Mouse (Mus musculus) testis, postnatal 10 days (tissue): Measurements from ENCODE around the gene Smco1.
A peak's percentile ranks its signal among the peaks of the same experiment; 100 is the strongest.
"Not testable (repeated sequence)": the region's sequence is repeated elsewhere in the genome, so short reads cannot be mapped to it uniquely, and the experiment has no call there.

ENCODE experiments used
- DNase-seq: peaks from one replicate; pipeline ENCODE4 v3.0.0; 2021; ENCODE audit warnings: low spot score

The Smco1 gene

DNA sequence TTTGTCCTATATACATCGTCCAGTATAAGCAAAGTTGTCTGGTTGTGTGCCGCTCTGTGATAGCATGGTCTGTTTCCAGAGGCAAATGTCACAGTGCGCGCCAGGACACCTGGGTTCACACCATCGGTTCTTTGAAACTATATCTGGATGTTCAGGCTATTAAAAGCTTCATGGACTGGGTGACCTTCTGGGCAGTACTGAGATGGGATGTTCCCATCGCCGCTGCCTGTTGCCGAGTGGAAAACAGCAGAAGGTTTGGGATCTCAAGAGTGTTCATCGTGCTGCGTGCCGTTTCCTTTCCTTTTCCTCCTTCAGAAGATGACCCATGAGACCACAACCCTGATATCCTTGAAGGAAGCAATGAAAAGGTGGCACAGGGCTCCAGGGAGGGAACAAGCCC, at the start of gene Smco1:
TSS of gene Smco1 (plus strand) at position 178 of the 400 bp plus-strand sequence.
- no peak for DNase-seq

DNA sequence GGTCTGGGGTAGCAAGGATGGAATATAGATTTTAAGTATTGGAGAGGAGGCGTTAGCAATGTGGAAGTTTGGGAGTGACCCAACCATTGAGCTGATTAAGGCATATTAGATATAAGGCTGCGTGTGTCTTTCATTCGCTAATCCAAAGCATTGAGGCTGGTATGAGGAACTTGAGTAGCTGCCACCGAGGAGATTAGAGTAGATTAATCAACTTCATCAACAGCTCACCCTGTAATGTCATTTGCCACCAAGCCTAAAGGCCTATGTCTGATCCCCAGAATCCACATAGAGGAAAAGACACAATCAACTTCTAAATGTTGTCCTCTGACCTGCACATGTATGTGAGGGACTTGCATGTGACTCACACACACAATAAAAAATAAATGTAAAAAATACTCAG, 49.5 kb upstream of the Smco1 start:
- no peak for DNase-seq

DNA sequence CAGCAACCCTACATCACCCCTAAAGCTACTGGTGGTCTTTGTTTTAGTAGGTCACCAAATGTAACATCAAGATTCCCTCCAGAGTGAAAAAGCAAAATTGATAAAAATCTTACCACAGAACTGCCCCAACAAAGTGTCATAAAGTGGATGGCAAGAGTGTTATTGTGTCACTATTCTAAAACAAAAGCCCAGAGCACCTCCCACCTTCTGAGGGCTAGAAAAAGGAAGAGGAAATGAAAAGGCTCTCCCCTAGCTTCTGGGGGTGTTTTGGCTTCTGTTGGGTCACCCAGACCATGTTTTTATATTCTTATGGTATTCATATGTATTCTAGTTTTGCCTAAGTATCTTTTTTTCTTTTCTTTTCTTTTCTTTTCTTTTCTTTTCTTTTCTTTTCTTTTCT, 48.9 kb upstream of the Smco1 start:
- DNase-seq, result no peak

DNA sequence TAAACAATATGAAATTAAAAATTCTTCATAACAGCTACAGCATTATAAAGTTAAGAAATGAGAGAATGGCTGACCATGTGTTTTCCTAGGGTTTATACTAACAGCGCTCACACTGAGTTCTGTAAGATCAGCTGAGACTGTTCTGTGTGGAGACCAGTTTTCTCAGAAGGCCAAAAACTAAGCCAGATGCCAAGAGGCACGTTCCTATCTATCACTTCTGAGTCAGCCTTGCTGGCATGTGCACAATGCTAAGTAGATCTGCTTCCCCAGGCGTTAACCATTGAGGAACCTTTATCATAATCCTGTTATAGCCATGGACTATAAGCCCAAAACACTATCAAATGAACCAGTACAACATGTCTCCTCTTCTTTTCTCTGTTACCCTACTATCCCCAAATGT, 39.2 kb upstream of the Smco1 start:
- DNase-seq, result not testable (repeated sequence)

DNA sequence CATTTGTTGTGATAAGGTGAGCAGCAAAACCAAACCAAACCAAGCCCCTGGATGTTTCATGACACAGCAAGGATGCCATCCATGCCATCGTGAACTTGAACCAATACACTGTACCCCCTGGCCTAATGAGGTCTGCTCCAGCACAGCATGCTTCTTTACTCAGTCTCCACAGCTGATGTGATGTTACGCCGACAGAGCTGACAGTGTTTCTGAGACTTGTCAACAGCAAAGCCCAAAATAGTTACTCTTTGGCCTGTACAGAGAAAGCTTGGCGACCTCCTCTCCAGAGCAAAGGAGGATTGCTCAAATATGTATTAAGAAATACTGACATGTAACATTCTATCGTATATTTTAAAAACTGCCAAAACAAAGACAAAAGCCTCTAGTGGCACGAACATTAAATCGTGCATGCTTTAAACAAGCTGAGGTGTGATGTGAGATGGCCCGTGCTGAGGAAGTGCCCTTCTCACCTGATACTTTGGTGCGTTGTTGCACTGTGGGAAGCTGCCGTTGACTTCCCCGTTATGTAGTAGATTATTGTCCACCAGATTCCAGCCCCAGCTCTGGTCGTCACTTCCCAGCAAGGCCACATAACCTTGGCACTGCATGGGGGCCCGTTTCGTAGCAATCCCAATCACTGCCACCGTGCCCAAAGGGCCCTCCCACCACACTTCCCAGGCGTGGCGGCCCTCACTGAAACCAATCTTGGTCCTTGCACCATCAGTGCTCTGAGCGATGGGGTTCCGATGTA, 33.2 kb upstream of the Smco1 start:
- no peak for DNase-seq

DNA sequence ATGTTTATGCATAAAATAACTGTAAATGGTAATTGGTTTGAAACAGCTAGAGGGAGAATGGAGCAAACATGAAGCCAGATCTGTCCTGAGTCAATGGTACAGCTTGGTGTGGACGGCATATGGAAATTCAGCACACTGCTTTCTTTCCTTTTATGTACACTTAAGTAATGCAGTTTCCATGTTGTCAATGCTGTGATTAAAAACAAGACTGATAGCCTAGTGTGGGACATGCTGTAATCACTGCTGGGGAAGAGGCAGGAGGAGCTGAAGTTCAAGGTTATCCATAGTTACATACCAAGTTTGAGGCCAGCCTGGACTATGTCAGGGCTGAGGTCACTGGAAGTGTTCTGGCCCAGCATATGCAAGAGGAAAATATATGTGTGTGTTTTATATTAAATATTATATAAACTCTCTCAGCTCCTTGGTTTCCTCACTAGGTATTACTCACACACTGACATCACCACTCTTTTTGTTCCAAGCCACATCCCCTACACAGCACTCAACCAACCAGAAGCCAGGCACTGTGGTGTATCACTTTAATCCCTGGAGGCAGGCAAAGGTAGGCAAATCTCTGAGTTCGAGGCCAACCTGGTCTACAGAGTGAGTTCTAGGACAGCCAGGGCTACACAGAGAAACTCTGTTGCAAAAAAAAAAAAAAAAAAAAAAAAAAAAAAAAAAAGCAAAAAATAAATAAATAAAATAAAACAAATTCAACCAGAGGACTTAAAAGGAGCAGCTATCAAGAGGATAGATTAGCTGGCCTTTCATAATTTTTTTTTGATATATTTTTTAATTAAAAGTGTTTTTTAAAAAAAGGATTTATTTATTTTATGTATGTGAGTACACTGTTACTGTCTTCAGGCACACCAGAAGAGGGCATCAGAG, 31.6 kb upstream of the Smco1 start:
- no peak for DNase-seq

DNA sequence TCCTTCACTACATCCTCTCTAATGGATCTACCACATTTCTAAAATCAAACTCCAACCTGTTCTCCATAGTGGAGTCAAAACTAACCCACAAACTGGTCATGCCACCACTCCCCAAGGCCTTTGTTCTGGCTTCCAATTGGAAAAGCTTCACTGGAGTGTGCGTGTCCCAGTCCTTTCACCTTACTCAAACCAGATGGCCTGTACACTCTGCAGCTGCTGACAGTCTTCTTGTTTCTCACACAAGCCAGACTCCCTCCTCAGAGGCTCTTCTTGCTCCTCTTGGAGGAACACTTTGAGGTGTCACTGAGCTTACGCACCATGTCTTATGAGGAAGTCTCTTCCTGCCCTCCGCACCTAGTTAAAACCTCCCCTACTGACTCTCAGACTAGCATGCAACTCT, 27.4 kb upstream of the Smco1 start:
- no peak for DNase-seq

DNA sequence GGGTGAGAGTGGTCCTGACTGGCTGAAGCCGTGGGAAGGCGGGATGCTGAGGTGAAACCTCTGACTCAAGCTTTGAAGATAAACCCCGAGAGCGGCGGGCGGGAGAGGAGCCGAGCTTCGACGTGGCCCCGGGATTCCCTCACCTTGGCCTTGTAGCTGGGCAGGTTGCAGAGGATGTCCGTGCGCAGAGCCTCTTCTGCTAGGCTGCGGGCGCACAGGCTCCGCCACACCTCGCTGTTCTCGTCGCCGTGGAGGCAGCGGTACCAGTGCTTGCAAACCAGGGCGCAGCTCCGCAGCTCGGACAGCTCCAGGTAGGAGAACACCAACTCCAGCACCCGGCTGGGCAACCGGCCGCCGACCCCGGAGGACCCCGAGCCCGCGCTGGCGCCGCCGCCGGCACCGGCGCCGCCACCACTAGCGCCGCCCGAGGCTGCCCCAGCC, 24.9 kb upstream of the Smco1 start:
- peak; percentile 74 for DNase-seq

DNA sequence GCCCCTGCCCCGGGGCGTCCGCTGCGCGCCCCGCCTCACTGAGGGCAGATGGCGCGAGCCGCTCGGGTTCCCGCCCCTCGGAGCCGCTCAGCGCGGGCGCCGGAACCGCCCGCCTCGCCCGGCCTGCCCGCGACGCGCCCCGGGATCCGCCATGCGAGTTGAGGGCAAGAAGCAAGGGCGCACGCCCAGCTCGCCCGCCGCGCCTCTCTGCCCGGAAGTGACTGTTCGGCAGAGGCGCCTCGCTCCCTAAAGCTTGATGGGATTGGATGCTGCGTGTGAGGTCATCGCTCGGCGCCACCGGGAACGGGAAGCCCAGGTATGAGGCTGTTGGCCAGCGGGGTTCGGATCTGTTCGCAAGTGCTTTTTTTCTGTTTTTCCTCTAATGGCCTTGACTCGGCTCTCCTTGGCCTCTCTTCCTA, 24.3 kb upstream of the Smco1 start, which contains the start of the genes Fbxo45 and Wdr53:
TSS of gene Fbxo45 (minus strand) at position 207 of the 419 bp plus-strand sequence.
TSS of gene Wdr53 (plus strand) at position 276 of the 419 bp plus-strand sequence.
- peak; percentile 96 for DNase-seq

DNA sequence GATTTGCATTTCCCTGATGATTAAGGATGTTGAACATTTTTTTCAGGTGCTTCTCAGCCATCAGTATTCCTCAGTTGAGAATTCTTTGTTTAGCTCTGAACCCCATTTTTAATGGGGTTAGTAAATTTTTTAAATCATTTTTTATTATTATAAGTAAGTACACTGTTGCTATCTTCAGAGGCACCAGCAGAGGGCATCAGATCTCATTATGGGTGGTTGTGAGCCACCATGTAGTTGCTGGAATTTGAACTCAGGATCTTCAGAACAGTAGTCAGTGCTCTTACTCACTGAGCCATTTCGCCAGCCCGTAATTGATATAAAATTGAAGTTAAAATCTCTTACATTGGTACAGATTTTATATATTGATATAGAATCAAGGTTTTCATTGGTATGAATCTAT, 7.0 kb upstream of the Smco1 start:
- DNase-seq, result not testable (repeated sequence)

DNA sequence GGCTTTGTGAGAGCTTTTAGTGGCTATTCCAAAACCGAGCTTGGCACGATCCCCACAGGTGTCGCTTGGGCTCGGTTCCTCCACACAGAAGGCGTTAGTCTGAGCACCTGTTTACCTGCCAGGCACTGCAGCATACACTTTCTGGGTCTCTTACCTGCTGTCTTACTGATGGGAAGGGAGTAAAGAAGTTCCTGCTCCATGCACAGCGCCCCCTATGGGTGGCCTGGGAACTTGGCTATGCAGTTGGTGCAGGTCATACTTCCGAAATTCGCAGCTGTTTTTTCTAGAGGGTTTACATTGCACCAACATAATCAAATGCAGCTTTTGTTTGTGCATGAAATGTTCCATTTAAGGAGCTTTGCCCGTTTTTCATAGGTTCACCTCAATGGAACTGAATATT, 2.1 kb downstream of the Smco1 start:
- peak; percentile 59 for DNase-seq

DNA sequence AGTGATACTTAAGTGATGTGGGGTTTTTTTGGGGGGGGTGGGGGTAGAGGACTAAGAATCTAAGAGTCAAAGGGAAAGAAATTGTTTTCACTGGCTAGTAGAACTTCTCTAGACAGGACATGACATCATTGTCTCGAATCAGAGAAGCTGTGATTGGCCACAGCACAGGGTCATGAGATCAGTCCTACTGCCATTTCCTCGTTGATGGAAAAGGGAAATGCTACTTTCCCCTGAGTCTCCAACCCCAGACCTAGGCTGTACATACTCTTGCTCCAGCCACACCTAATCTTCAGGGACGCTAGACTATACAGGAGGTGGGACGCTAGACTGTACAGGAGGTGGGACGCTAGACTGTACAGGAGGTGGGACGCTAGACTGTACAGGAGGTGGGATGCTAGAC, 3.8 kb downstream of the Smco1 start:
- no peak for DNase-seq

DNA sequence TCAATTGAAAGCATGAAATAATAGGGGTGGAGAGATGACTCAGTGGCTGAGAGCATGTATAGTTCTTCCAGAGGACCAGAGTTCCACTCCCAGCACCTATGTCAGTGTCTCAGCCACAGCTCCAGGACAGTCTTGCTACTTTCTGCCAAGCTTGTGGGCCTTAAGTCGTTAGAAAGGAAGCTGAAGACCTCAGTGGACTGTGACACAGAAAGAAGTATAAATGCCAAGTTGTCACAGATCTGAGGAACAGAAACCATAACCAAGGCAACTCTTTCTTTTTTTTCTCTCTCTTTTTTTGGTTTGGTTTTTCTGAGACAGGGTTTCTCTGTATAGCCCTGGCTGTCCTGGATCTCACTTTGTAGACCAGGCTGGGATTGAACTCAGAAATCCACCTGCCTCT, 4.6 kb downstream of the Smco1 start:
- DNase-seq, result no peak

DNA sequence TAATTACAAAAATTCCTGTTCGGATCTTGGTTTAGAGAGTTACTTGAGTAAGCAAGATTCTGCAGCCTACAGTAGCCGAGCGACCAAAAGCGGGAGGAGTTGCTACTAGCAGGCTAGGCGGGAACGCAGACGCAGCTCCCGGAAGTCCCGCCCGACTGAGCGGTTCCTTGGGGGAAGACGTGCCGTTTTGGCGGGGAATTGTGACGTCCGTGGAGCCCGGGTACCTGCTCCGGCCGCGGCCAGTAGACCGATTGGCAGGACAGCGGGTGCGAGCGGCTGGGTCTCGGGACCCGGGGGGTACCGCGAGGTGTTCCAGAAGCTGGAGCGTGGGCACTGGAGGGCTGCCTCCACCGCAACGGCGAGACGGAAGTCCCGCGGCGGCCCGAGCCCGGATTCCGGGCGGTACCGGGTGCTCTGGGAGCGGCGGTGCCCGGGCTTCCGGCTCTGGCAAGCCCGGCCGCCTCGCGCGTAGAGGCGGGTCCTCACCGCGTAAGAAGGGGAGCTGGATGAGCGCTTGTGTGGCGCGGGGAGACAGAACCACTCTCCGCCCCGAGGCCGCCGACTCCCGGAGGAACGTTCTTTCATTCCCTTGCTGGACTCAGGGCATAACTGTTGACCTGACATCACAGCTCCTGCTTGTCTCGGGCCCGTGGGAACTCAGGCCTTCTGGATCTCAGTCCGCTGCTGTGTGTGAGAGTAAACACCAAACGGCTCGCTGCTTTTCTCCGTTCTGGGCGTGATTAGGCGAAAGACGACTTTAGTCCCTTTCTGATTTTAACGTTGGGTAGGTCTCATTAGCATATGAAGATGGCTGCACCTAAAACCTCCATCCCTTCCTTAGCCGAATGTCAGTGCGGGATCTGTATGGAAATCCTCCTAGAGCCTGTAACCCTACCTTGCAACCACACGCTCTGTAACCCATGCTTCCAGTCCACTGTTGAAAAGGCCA, 6.3 kb downstream of the Smco1 start, which contains the start of gene Rnf168:
TSS of gene Rnf168 (plus strand) at position 152 of the 949 bp plus-strand sequence.
- DNase-seq, result peak; percentile 87

DNA sequence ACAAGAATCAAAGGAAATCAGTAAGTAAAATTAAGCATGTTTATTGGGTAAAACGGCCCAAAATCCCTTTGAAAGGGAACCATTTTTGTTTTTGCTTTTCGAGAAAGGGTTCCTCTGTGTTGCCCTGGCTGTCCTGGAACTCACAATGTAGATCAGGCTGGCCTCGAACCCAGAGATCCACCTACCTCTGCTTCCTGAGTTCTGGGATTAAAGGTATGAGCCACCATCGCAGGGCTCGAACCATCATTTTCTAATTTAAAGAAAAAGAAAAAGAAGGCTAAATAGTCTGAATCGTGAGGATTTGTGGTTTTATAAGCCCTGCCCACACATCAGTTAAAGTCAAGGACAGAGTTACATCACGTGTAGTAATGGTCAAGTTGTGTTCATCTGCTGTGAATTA, 7.1 kb downstream of the Smco1 start:
- DNase-seq, result no peak

DNA sequence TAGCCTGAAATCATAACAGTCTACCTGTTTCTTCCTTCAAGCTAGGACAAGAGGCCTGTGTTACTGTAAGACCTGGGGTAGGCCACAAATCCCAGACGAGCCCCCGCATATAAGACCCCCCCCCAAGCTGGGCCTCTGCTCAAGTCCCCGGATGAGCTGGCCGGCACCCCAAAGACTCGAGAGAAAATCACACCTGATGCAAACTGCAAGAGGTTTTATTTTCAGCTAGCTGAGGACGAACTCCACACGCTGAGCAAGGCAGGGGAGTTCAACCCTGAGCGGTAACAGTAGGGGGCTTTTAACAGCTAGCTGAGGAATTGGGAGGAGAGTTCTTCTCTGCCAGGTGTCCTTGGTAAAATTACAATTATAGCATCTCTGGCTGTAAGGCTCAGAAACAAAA, 8.9 kb downstream of the Smco1 start:
- DNase-seq, result no peak

DNA sequence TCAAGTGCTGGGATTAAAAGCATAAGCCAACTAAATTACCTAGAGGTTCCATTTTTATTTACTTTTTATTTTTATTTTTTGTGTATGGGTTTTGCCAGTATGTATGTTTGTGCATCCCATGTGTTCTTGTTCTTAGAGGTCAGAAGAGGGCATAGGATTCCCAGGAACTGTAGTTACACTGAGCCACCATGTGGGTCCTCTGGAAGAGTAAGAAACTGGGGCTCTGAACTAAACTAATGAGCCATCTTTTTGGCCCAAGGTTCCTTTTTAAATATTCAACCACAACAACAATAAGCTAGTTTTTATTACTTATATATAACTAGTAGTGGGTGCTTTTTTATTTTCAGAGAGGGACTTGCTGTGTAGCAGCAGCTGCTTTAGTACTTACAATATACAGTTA, 11.3 kb downstream of the Smco1 start:
- no peak for DNase-seq

DNA sequence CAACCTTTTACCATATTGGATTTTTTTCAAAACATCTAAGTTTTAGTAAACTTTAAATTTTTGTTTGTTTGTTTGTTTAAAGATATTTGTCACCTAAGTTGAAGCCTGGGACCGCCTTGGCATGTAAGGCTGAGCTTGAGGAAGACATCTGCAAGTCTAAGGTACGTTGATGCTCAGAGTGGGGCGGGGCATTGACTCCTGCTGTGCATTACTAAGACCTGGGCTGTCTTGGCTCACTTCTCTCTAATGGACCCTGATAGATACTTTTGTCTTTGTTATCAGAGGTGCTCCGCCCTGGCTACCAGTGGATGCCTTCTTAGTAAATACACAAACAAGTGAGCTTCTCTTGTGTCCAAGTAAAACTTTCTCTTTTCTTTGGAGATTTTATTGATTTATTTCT, 20.6 kb downstream of the Smco1 start:
- no peak for DNase-seq

DNA sequence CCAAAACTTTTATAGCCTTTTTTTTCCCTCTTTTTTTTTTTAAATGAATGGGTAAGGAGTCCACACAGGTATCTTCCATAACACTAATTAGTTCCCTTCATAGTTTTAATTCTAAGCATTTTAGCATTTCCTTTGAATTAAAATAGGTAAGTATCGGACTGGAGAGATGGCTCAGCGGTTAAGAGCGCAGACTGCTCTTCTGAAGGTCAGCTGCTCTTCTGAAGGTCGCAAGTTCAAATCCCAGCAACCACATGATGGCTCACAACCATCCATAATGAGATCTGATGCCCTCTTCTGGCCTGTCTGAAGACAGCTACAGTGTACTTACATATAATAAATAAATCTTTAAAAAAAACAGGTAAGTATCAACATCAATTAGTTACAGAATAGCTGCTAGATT, 28.3 kb downstream of the Smco1 start:
- not testable (repeated sequence) for DNase-seq

DNA sequence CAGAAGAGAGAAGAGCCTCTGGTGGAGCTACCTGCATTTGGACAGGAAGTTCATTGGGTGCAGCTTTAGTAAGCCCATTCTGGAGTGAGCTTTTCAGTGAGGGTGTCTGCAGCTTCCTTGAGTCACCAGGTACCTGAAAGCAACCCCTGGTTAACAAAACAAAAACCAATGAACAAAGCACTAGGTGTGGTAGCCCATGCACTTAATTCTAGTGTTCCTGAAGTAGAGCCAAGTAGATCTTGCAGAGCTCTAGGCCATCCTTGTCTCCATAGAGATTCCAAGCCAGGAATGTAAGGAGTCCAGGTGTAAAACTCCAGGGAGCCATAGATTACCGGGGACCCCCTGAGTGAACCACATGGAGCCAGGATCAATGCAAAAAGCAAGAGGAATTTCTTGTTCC, 31.8 kb downstream of the Smco1 start:
- no peak for DNase-seq

DNA sequence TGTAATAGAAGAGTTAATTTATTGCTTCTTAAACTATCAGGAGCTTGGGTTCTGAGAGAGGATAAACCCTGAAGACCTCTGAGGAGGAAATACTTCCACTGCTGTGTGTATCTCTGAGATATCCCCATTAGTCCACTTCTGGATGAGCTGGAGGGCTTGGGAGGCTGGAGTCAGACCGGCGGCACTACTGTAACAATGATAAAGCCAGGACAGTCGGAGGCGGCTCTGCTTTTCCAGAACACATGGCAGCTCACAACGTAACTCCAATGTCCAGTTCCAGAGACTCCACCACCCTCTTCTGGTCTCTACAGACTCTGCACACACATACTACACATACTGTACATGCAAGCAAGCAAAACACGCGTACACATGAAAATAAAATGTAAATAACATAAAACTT, 32.6 kb downstream of the Smco1 start:
- no peak for DNase-seq

DNA sequence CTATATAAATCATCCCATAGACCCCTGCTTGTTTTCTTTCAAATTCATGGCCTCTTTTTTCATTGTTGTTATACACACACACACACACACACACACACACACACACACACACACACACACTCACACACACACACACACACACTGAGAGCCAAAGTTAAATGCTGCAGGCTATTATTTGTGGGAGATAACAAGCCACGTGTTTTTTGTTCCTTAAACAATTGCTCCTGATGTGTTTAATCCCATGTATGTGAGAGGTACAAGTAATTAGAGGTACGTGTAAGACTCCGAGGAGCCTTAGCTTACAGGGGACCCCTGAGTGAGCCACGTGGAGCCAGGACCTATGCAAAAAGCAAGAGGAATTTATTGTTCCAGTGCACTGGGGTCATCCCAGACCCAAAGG, 40.7 kb downstream of the Smco1 start:
- no peak for DNase-seq
